Mouse (Mus musculus) kidney, adult 2 months (tissue): ENCODE results near the gene Agbl4. TPM values are rescaled to one million over a fixed set of nuclear protein-coding genes. Genes with fewer than 3 reads are reported as not detected.

ENCODE experiments used
- DNase-seq: peaks from one replicate; pipeline ENCODE4 v3.0.0; 2021
- H3K27ac ChIP-seq: fragments of 200-500 bp; 2 replicates; pipeline ENCODE4 v1.5.1; 2012; ENCODE audit warnings: low read depth, low read length, control low read depth, inconsistent platforms; ENCODE audit not compliant: insufficient read depth
- H3K27me3 ChIP-seq: fragments of 200-500 bp; replicated peaks from 2 replicates; pipeline ENCODE4 v1.6.1; 2012; ENCODE audit warnings: mild to moderate bottlenecking, moderate library complexity, low read length, inconsistent platforms; ENCODE audit not compliant: control insufficient read depth, insufficient read depth
- H3K36me3 ChIP-seq: fragments of 200-500 bp; 2 replicates; pipeline ENCODE4 v1.6.1; 2012; ENCODE audit warnings: mild to moderate bottlenecking, moderate library complexity, low read length, inconsistent platforms; ENCODE audit not compliant: control insufficient read depth, insufficient read depth
- H3K4me1 ChIP-seq: fragments of 200-500 bp; 2 replicates; pipeline ENCODE4 v1.6.1; 2011; ENCODE audit warnings: low read length; ENCODE audit not compliant: control insufficient read depth, insufficient read depth
- H3K4me3 ChIP-seq: fragments of 200-500 bp; 2 replicates; pipeline ENCODE4 v1.5.1; 2011; ENCODE audit warnings: mild to moderate bottlenecking, low read depth, low read length, control low read depth; ENCODE audit not compliant: insufficient read depth
- CTCF ChIP-seq: fragments of 200-500 bp; conservative IDR thresholded peaks from 2 replicates; pipeline ENCODE4 v1.5.1; 2011; ENCODE audit warnings: low read depth, mild to moderate bottlenecking, control low read depth, low read length, moderate library complexity, mixed read lengths; ENCODE audit not compliant: insufficient read depth, insufficient read length
- POLR2A ChIP-seq: fragments of 200-500 bp; IDR thresholded peaks from one replicate; pipeline ENCODE4 v1.6.1; 2011; ENCODE audit warnings: low read depth, low read length, control low read depth
- WGBS: fragments of 180-500 bp; shearing (Covaris S2); methylation state at CpG from one replicate; pipeline ENCODE4 v1.1.7; 2018; 5-methylcytosine and 5-hydroxymethylcytosine counted together
- polyA plus RNA-seq: library from polyadenylated mRNA; depleted of rRNA; stranded (reverse); fragments of >200 nt; gene quantifications from 2 replicates; pipeline ENCODE4 v1.2.3, GENCODE M21; 2012

Gene Agbl4
- polyA plus RNA-seq, 1 experiment: 0.16 TPM

- Histone ChIP-seq H3K36me3 (no peaks in the 10 kb centered on the region), H3K4me1 (no peaks in the 10 kb centered on the region), H3K4me3 (no peak overlapping the region), H3K27me3 (no peaks in the 10 kb centered on the region), H3K27ac (no peak overlapping the region)
- 81% methylated on average over 5 of the region's 5 CpGs for WGBS
- TF ChIP-seq CTCF (no peak), POLR2A (no peak)
- DNase-seq: no peak
These were observed 1088.7 kb downstream of the Agbl4 start for GRCm38 (mm10) chr4:111486187-111486586.

GRCm38 (mm10) chr4:111487233-111487843 is 1089.9 kb downstream of the Agbl4 start:
- Histone ChIP-seq H3K4me1 (no peaks in the 10 kb centered on the region), H3K27me3 (no peaks in the 10 kb centered on the region), H3K4me3 (no peak overlapping the region), H3K36me3 (no peaks in the 10 kb centered on the region), H3K27ac (no peak overlapping the region)
- DNase-seq: no peak
- no peak for TF ChIP-seq POLR2A
- TF ChIP-seq CTCF: no peak
- 87% methylated on average over 4 of the region's 4 CpGs for WGBS

- H3K4me3 ChIP-seq: no peak overlapping the region
- H3K36me3 ChIP-seq: no peaks in the 10 kb centered on the region
- 61% methylated on average over 5 of the region's 5 CpGs for WGBS
- TF ChIP-seq POLR2A (no peak), CTCF (peak; percentile 49; the same call in 1 of the 2 replicates)
- H3K27ac ChIP-seq: no peak overlapping the region
- H3K4me1 ChIP-seq: no peaks in the 10 kb centered on the region
- no peaks in the 10 kb centered on the region for H3K27me3 ChIP-seq
- no peak for DNase-seq
These were observed 1096.4 kb downstream of the Agbl4 start for GRCm38 (mm10) chr4:111493750-111494404.

- no peak overlapping the region for H3K4me3 ChIP-seq
- no peaks in the 10 kb centered on the region for H3K36me3 ChIP-seq
- H3K4me1 ChIP-seq: no peaks in the 10 kb centered on the region
- H3K27me3 ChIP-seq: no peaks in the 10 kb centered on the region
- 4% methylated on average over 2 of the region's 2 CpGs for WGBS
- TF ChIP-seq CTCF: peak; percentile 88
- TF ChIP-seq POLR2A: no peak
- H3K27ac ChIP-seq: no peak overlapping the region
- peak; percentile 65 for DNase-seq
These were observed 1098.5 kb downstream of the Agbl4 start for GRCm38 (mm10) chr4:111495949-111496348.

GRCm38 (mm10) chr4:111498751-111499150 is 1101.3 kb downstream of the Agbl4 start:
- 70% methylated on average over 3 of the region's 3 CpGs for WGBS

GRCm38 (mm10) chr4:111501441-111501840 is 1104.0 kb downstream of the Agbl4 start:
- Histone ChIP-seq H3K4me1 (no peaks in the 10 kb centered on the region), H3K4me3 (no peak overlapping the region), H3K27ac (no peak overlapping the region), H3K27me3 (no peaks in the 10 kb centered on the region; the same call in 1 of the 2 replicates), H3K36me3 (no peaks in the 10 kb centered on the region)
- no peak for TF ChIP-seq CTCF
- TF ChIP-seq POLR2A: no peak
- no peak for DNase-seq
- WGBS: 81% methylated on average over 1 of the region's 1 CpGs

More at GRCm38 (mm10) chr4:111498751-111499150, 1101.3 kb downstream of the Agbl4 start:
- TF ChIP-seq POLR2A: no peak
- TF ChIP-seq CTCF: no peak
- Histone ChIP-seq H3K36me3 (no peaks in the 10 kb centered on the region), H3K4me3 (no peak overlapping the region), H3K27ac (no peak overlapping the region), H3K27me3 (no peaks in the 10 kb centered on the region; the same call in 1 of the 2 replicates), H3K4me1 (no peaks in the 10 kb centered on the region)
- no peak for DNase-seq

- TF ChIP-seq CTCF (no peak), POLR2A (no peak)
- 62% methylated on average over 5 of the region's 5 CpGs for WGBS
These were observed 1105.7 kb downstream of the Agbl4 start for GRCm38 (mm10) chr4:111502965-111503727.

More at GRCm38 (mm10) chr4:111502965-111503727, 1105.7 kb downstream of the Agbl4 start:
- no peaks in the 10 kb centered on the region for H3K4me1 ChIP-seq
- no peak overlapping the region for H3K4me3 ChIP-seq
- no peak overlapping the region for H3K27ac ChIP-seq
- no peaks in the 10 kb centered on the region; the same call in 1 of the 2 replicates for H3K27me3 ChIP-seq
- DNase-seq: no peak
- H3K36me3 ChIP-seq: no peaks in the 10 kb centered on the region
